In the genomic region with DNA sequence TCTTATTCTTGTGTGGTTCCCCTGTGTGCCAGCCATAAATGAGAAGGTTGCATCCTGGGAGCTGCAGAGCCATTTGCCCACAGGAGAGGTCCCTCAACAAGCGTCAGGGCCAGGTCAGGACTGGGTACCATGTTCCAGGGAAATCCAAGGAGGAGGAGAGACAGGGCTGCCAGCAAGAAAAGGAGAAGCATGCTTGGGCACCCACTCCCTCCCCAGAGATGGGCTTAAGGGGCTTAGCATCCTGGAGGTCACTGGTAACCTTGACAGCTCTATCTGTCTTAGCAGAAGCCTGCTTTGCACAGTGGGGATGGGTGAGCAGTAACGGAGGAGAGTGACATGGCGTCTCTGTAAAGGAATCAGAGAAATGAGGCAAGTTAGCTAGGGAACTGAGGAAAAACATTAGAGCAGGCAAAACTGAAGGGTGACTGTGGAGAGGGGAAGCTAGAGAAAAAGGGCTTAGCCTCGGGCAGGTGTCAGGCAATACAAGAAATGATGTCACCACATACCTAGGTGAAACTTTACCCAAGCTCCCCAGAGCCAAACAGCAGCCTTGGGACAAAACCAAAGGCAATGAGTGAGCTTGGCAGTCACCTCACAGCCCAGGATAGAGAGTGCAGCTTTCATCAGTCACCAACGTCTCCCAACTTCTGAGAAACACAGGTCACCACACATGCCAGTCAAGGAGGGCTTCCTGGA, we compare ENCODE assay signal across 16 mouse cellular contexts. TPM values are rescaled to one million over a fixed set of nuclear protein-coding genes. Genes with fewer than 3 reads are reported as not detected.
DNase-seq lines count a peak whose midpoint lies in the region.
"Had no signal": no experiment of that assay in that cellular context is flagged by ENCODE, and none has a peak within 500 bp of the region (broad histone marks: within the 10 kb centered on the region; RNA-seq: fewer than 3 reads in every experiment).

No protein-coding gene starts in this region.

- peak; percentile 12 for DNase-seq in gastrocnemius, postnatal 25 days
- DNase-seq in gastrocnemius, postnatal 4 days (ENCODE audit: low spot score in 2 of 2), result no peak
- DNase-seq in retina, adult 2 months (ENCODE audit: low read depth, low spot score), result peak; percentile 75
- no peak for DNase-seq in retina, embryonic 14.5 days (ENCODE audit: low spot score)
- DNase-seq in skeletal muscle tissue, adult 2 months (ENCODE audit: low read depth, low spot score), result peak; percentile 63
- no peak for DNase-seq in thymus, postnatal 4 days
- DNase-seq in testis, postnatal 10 days (ENCODE audit: low spot score), result no peak
- DNase-seq: adrenal gland, postnatal 10 days; cerebellum, adult 8-10 months; cerebellum, postnatal 25 days; gastrocnemius, postnatal 36 days; heart, postnatal 14 days; kidney, adult 8-10 months; kidney, postnatal 10 days; layer of hippocampus, adult 9-11 months; lung, postnatal 4 days had no signal

RNA-seq across cellular contexts. Expression of gene Lsm14b, which starts 19.0 kb away (rescaled TPM):
- total RNA-seq in gastrocnemius, postnatal 25 days (2021), result 10 to 100 TPM; 39.7 to 43.9 TPM
- total RNA-seq in gastrocnemius, postnatal 4 days (2021), result 10 to 100 TPM; 48.3 to 50.8 TPM

RNA-seq across cellular contexts. Expression of gene Taf4, which starts 29.4 kb away (rescaled TPM):
- 1 to 10 TPM; 7.2 to 9.9 TPM for total RNA-seq in gastrocnemius, postnatal 25 days (2021)
- total RNA-seq in gastrocnemius, postnatal 4 days (2021), result 10 to 100 TPM; 14.1 to 15.7 TPM

RNA-seq across cellular contexts. Expression of gene Psma7, which starts 36.4 kb away (rescaled TPM):
- 100 to 1,000 TPM; 115 to 123 TPM for total RNA-seq in gastrocnemius, postnatal 25 days (2021)
- total RNA-seq in gastrocnemius, postnatal 4 days (2021), result 100 to 1,000 TPM; 201 TPM

RNA-seq across cellular contexts. Expression of gene Ss18l1, which starts 36.5 kb away (rescaled TPM):
- total RNA-seq in gastrocnemius, postnatal 25 days (2021), result 1 to 10 TPM; 1.7 to 2.2 TPM
- total RNA-seq in gastrocnemius, postnatal 4 days (2021), result 1 to 10 TPM; 3.7 to 4.3 TPM

Comparison
In these comparisons a context has a peak if more than half of its experiments do, and no peak if none do; other contexts are left out.
1. DNase-seq: peak in gastrocnemius, postnatal 25 days (single experiment), retina, adult 2 months (single experiment) and skeletal muscle tissue, adult 2 months (single experiment); none in gastrocnemius, postnatal 4 days (0 of 2), retina, embryonic 14.5 days (single experiment), thymus, postnatal 4 days (single experiment) and testis, postnatal 10 days (single experiment).